Mouse (Mus musculus) forebrain, embryonic 15.5 days (tissue): ENCODE measurements around the gene Dspp. TPM values are rescaled to one million over a fixed set of nuclear protein-coding genes. Genes with fewer than 3 reads are reported as not detected.

Experiments used
- ATAC-seq: fragments of 200-750 bp; cut with Nextera tagmentation; replicated peaks from 2 replicates; pipeline ENCODE4 v1.8.0; 2017; ENCODE audit warnings: mild to moderate bottlenecking, moderate TSS enrichment, moderate library complexity
- H3K27ac ChIP-seq: fragments of 300-500 bp; sonication (generic); replicated peaks from 2 replicates; pipeline ENCODE4 v1.5.1; 2015; ENCODE audit warnings: mild to moderate bottlenecking, inconsistent platforms
- H3K27me3 ChIP-seq: fragments of 300-500 bp; sonication (generic); 2 replicates; pipeline ENCODE4 v1.6.1; 2015; ENCODE audit warnings: inconsistent platforms
- H3K36me3 ChIP-seq: fragments of 300-500 bp; sonication (generic); 2 replicates; pipeline ENCODE4 v1.6.1; 2015; ENCODE audit warnings: mild to moderate bottlenecking, inconsistent platforms
- H3K4me1 ChIP-seq: fragments of 300-500 bp; sonication (generic); 2 replicates; pipeline ENCODE4 v1.6.1; 2015; ENCODE audit warnings: inconsistent platforms
- H3K4me2 ChIP-seq: fragments of 300-500 bp; sonication (generic); replicated peaks from 2 replicates; pipeline ENCODE4 v1.6.1; 2015; ENCODE audit warnings: mild to moderate bottlenecking, inconsistent platforms
- H3K4me3 ChIP-seq: fragments of 300-500 bp; sonication (generic); 2 replicates; pipeline ENCODE4 v1.5.1; 2015; ENCODE audit warnings: mild to moderate bottlenecking, inconsistent platforms
- H3K9ac ChIP-seq: fragments of 300-500 bp; sonication (generic); replicated peaks from 2 replicates; pipeline ENCODE4 v1.6.1; 2015; ENCODE audit warnings: mild to moderate bottlenecking, inconsistent platforms
- H3K9me3 ChIP-seq: fragments of 300-500 bp; sonication (generic); 2 replicates; pipeline ENCODE4 v1.6.1; 2016; ENCODE audit warnings: inconsistent platforms
- WGBS: fragments of 180-500 bp; shearing (Covaris S2); methylation state at CpG from one replicate; pipeline ENCODE4 v1.1.7; 2015; ENCODE audit warnings: mixed read lengths; 5-methylcytosine and 5-hydroxymethylcytosine counted together
- polyA plus RNA-seq: library from polyadenylated mRNA; unstranded; fragments of >200 nt; fragmentation: Nextera tagmentation; extraction: Ambion mirVana; gene quantifications from 2 replicates; pipeline ENCODE4 v1.2.1, GENCODE M21; 2015

Dspp gene
- polyA plus RNA-seq, 1 experiment from 2014 or later, result 0.06 TPM

DNA sequence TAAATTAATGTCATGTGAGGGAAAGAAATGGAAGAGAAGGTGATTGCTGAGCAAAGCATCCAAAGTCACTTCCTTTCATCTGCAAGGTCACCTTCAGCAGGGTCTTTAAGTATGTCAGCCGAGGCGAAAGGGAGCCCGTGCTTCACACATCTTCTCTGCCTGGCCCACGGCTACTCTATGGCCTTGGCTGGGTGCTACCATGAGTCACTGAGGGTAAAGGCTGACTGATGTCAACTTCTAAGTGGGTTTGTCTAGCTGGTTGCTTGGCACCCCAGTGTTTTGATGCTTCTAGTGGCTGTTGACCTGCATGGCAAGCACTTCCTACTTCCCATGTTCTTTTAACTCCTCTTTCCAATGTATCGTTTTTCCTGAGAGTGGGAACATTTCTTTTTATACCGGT lies 20.3 kb upstream of the Dspp start:
- Histone ChIP-seq H3K9me3 (no peaks in the 10 kb centered on the region), H3K27me3 (no peaks in the 10 kb centered on the region), H3K36me3 (no peaks in the 10 kb centered on the region), H3K4me3 (no peak overlapping the region), H3K4me1 (no peaks in the 10 kb centered on the region), H3K9ac (no peak overlapping the region), H3K27ac (no peak overlapping the region), H3K4me2 (no peak overlapping the region)
- 93% methylated on average over 6 of the region's 6 CpGs for WGBS
- no peak for ATAC-seq

DNA sequence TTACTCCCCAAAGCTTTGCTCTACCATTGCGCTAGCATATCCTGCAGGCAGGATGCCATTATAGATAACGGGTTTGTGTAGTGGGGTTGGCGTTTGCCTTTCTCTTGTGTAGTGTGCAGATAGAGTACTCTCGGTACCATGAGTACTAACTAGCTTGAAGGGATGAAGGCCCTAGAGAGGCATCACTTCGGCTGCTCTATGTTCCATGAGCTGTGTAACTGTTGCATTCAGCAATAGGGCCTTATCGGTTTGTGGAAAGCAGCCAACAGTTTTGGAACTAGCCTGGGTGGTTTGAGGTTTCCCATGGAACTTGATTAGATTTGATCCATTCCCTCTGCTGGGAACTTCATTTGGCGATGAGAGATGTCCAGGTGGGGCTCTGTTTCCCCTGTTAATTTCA lies 12.8 kb upstream of the Dspp start:
- H3K27ac ChIP-seq, result no peak overlapping the region
- 91% methylated on average over 7 of the region's 7 CpGs for WGBS
- H3K27me3 ChIP-seq, result no peaks in the 10 kb centered on the region
- no peaks in the 10 kb centered on the region for H3K9me3 ChIP-seq
- no peak for ATAC-seq
- H3K4me3 ChIP-seq, result no peak overlapping the region
- H3K4me1 ChIP-seq, result no peaks in the 10 kb centered on the region
- no peak overlapping the region for H3K9ac ChIP-seq
- no peaks in the 10 kb centered on the region for H3K36me3 ChIP-seq
- H3K4me2 ChIP-seq, result no peak overlapping the region

DNA sequence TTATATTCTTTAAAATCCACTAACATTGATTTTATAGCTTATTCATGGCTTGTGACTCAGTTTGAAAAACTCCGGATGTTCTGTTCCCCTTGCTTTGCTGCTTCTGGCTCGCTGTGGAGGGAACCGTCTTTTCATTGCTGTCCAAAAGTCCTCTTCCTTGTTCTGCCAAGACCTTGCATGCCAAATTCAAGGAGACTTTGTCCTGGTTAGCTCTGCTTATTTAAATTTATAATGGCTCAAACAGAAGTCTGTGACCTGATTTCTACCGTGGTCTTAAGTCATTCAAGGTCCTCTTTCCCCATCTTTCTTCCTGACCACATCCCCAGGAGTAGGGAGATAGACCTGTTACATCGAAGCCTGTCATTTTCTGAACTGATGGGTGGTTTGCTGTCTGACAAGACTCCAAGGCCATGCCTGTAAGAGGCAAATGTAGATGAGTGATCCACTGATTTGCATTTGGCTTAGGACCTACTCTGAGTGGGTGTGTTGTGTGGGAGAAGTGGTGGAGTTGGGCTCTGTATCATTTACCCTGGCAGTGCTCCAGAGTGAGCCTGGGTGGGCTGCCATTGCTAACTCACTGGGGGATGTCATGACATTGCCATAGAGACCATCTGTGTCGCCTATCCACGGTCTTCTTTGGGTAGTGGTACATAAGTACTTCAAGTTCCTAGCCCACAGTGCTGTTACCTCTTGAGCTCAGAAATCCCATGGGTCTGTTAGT lies 12.0 kb upstream of the Dspp start:
- H3K36me3 ChIP-seq, result no peaks in the 10 kb centered on the region
- 75% methylated on average over 7 of the region's 7 CpGs for WGBS
- no peaks in the 10 kb centered on the region for H3K27me3 ChIP-seq
- no peak for ATAC-seq
- no peak overlapping the region for H3K9ac ChIP-seq
- H3K27ac ChIP-seq, result no peak overlapping the region
- no peak overlapping the region for H3K4me2 ChIP-seq
- H3K4me1 ChIP-seq, result no peaks in the 10 kb centered on the region
- H3K4me3 ChIP-seq, result no peak overlapping the region
- H3K9me3 ChIP-seq, result no peaks in the 10 kb centered on the region

DNA sequence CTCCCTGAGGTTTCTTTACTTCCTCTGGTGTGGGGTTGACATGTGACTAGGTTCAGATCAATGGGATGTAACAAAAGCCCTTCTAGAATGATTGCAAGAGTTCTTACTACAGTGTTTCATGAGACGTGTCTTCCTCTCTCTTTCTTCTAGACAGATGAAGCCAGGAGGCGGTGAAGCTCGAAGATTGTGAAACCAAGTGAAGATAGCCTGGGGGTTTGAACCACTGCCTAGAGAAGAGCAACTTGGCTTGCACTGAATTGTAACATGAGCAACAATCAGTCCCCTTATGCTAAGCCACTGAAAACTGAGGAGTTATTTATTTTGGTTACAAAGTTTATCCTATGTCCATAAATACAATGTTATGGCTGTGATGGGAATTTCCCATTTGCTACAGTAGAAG lies 9.9 kb upstream of the Dspp start:
- H3K27me3 ChIP-seq, result no peaks in the 10 kb centered on the region
- no peaks in the 10 kb centered on the region for H3K36me3 ChIP-seq
- no peak overlapping the region for H3K4me2 ChIP-seq
- H3K9me3 ChIP-seq, result no peaks in the 10 kb centered on the region
- no peaks in the 10 kb centered on the region for H3K4me1 ChIP-seq
- no peak overlapping the region for H3K4me3 ChIP-seq
- WGBS, result 69% methylated on average over 3 of the region's 3 CpGs
- ATAC-seq, result no peak
- H3K9ac ChIP-seq, result no peak overlapping the region
- no peak overlapping the region for H3K27ac ChIP-seq

DNA sequence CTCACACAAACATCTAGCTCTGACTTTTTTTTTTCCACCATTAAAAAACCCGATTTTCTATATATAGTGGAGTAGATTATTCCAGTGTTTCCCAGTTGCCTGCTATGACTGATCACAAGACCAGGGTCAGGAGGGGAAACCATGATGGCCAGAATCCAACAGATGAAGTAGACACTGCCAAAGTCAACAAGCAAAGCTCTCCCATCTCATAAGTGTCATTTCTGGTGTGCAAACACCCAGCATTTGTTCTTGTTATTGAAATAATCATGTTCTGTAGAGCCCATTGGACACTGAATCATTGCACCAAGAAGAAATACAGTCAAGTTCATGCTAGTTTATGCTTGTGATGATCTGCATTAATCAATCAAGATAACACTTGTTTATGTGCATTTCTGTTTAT lies 9.1 kb upstream of the Dspp start:
- Histone ChIP-seq H3K9ac (no peak overlapping the region), H3K4me3 (no peak overlapping the region), H3K27ac (no peak overlapping the region), H3K9me3 (no peaks in the 10 kb centered on the region), H3K27me3 (no peaks in the 10 kb centered on the region), H3K4me1 (no peaks in the 10 kb centered on the region), H3K36me3 (no peaks in the 10 kb centered on the region), H3K4me2 (no peak overlapping the region)
- WGBS, result 84% methylated on average over 1 of the region's 1 CpGs
- no peak for ATAC-seq

DNA sequence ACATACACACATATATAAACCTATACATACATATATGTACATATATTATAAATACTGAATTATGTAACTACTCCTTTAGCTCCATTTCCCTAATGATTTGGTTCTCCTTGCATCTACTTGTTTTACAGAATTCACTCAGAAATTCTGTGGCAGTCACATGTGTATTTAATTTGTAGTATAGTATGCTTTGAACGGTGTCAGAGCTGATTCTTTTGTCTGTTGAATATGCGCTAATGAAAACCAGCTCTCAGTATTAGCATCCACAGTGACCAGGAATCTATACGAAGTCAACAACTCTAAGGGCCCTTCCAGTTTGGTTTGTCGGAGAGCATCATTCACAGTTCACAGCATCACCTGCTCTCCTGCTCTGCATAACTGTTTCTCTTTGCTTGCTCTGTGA lies 7.0 kb upstream of the Dspp start:
- WGBS, result 77% methylated on average over 4 of the region's 4 CpGs
- Histone ChIP-seq H3K4me3 (no peak overlapping the region), H3K4me2 (no peak overlapping the region), H3K36me3 (no peaks in the 10 kb centered on the region), H3K9me3 (no peaks in the 10 kb centered on the region), H3K4me1 (no peaks in the 10 kb centered on the region), H3K9ac (no peak overlapping the region), H3K27me3 (no peaks in the 10 kb centered on the region), H3K27ac (no peak overlapping the region)
- no peak for ATAC-seq

DNA sequence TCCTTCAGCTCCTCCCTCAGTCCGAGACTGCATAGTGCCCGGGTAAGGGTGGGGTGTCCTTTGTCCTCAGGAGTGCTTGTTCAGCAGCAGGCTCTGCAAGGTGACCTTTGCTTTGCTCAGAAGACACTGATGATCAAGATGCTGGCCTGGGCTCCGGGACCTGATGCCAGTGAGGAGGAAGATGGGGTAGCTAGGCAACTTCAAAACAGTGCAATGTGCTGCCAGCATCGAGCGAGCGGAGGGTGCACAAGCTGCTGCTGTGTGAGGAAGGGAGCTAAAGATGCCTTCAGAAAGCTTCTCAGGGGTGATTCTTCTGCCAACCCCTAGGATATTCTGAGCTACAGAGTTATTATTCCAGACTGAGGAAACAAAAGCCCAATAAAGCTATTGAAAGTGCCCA lies 2.6 kb downstream of the Dspp start:
- Histone ChIP-seq H3K4me2 (no peak overlapping the region), H3K4me1 (no peaks in the 10 kb centered on the region)
- 68% methylated on average over 6 of the region's 6 CpGs for WGBS

DNA sequence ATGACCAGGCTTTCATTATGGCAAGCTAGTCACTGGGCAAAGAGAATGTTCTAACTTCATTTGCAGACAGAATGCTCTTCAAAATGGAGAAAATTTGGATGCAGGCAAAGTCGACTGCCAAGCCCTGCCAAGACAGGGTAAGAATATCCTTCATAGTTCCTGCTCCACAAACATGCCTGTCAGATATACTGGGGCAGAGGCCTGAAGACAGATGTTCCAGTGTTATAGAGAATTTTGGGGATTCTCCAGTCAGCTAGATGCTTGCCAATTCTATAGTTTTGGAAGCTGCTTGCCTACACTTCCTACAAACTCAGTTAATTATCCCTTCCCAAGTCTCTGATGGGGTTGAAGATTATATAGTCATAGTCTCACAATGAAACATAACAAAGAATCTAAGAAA lies 13.2 kb downstream of the Dspp start:
- 87% methylated on average over 1 of the region's 1 CpGs for WGBS
- H3K27me3 ChIP-seq, result no peaks in the 10 kb centered on the region
- ATAC-seq, result no peak
- no peak overlapping the region for H3K4me3 ChIP-seq
- no peak overlapping the region for H3K4me2 ChIP-seq
- no peaks in the 10 kb centered on the region for H3K4me1 ChIP-seq
- no peaks in the 10 kb centered on the region for H3K9me3 ChIP-seq
- no peak overlapping the region for H3K9ac ChIP-seq
- no peaks in the 10 kb centered on the region for H3K36me3 ChIP-seq
- H3K27ac ChIP-seq, result no peak overlapping the region

More for the DNA sequence above, 2.6 kb downstream of the Dspp start:
- H3K4me3 ChIP-seq, result no peak overlapping the region
- no peaks in the 10 kb centered on the region for H3K27me3 ChIP-seq
- no peak overlapping the region for H3K27ac ChIP-seq
- H3K9ac ChIP-seq, result no peak overlapping the region
- H3K9me3 ChIP-seq, result no peaks in the 10 kb centered on the region
- ATAC-seq, result no peak
- no peaks in the 10 kb centered on the region for H3K36me3 ChIP-seq

DNA sequence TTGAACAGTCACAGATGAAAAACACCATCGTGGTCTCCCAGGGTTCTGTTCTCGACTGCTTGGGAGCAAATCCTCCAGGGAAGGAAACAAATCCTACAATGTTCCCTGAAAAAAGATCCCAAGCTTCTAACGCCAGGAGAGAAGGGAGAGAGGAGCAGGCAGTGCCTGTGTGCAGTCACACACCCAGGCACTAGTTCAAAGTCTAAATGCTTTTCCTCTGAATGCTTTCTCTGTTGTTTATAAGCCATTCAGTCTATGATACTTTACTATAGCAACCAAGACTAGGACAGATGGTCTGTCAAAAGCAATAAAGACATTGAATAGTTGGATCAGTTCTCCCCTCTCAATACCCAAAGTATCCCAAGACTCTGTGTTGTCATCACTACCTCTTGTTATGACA lies 16.8 kb downstream of the Dspp start:
- Histone ChIP-seq H3K27me3 (no peaks in the 10 kb centered on the region), H3K4me3 (no peak overlapping the region), H3K4me1 (no peaks in the 10 kb centered on the region), H3K9ac (no peak overlapping the region), H3K27ac (no peak overlapping the region), H3K36me3 (no peaks in the 10 kb centered on the region), H3K9me3 (no peaks in the 10 kb centered on the region), H3K4me2 (no peak overlapping the region)
- ATAC-seq, result no peak
- 73% methylated on average over 3 of the region's 3 CpGs for WGBS

DNA sequence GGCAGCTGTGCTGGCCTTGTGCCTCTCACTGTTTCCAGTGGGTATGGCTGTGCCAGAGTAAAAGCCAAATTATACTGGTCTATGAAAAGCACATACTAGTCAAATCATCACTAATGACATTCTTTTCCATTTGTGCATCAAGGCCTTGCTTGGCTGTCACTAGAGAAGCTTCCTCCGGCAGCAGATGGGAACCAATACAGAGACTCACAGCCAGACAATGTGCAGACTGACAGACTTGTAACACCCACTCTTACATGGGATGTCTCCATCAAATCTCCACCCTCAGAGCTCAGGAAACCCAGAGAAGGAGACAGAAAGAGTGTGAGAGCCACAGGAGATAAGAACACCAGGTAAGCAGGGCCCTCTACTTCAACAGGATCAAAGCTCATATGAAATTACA lies 24.6 kb downstream of the Dspp start:
- no peak overlapping the region for H3K9ac ChIP-seq
- ATAC-seq, result no peak
- H3K27ac ChIP-seq, result no peak overlapping the region
- no peaks in the 10 kb centered on the region for H3K4me1 ChIP-seq
- 71% methylated on average over 1 of the region's 1 CpGs for WGBS
- H3K27me3 ChIP-seq, result no peaks in the 10 kb centered on the region
- H3K36me3 ChIP-seq, result no peaks in the 10 kb centered on the region
- no peaks in the 10 kb centered on the region for H3K9me3 ChIP-seq
- no peak overlapping the region for H3K4me3 ChIP-seq
- H3K4me2 ChIP-seq, result no peak overlapping the region

DNA sequence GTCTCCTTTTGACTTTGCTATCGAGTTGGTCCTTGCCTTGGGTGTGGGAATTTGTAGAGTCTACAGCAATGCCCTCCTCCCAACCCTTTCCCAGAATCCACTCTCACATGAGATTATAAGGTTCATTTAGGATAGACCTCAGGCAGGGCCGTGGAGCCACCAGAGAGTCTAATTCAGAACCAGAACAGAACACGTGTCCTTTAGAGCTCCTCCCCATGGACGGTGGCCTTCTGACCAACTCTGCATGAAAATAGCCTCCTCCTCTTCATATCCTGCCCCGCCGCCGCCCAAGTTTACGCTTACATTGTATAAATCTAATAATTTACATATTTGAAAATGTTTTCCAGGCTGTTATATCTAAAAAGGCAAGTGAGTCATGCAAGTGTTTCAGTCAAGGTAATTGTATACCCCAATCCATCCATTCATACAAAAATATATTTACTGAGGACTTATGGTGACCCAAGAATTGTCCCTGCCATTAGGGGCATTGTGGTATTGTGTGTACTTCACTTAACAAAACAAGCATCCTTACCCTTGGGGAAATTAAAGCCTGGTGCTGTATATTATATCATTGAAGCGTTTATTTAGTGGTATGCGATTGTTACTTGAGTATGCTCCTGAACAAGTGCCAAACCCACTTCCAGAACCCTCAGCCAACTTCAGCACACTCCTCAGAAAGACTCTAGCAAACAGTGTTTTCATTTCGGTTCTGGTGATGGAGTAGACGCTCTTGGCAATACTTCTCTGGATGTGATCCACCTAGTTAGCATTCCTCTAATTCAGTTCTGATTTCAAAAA lies 30.8 kb downstream of the Dspp start:
- H3K4me2 ChIP-seq, result no peak overlapping the region
- no peak overlapping the region for H3K9ac ChIP-seq
- no peaks in the 10 kb centered on the region for H3K27me3 ChIP-seq

DNA sequence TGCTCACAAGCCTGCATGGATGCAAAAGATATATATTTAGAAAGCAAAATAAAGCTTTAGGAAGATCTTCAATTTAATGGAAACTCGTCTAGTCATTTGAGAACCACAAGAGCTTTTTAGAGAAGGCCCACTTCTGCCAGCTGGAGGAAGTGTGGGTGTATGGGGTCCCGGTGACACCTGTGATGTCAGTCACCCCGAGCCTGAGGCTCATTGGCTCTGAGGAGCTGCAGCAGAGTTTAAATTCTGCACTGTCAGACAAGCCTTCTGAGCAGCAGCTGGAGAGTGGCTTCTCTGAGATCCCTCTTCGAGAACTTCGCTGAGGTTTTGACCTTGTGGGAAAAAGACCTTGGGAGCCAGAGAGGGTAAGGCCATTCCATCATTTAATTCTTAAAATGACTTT lies 31.8 kb downstream of the Dspp start, which contains the start of gene Dmp1:
Gene Dmp1 (plus strand): TSS at position 263 of the 400 bp plus-strand sequence.
- Histone ChIP-seq H3K4me2 (no peak within 1 kb of the TSS), H3K27ac (no peak within 1 kb of the TSS), H3K36me3 (no peaks in the 10 kb centered on the region), H3K9me3 (no peaks in the 10 kb centered on the region), H3K9ac (no peak within 1 kb of the TSS), H3K27me3 (no peaks in the 10 kb centered on the region), H3K4me3 (no peak within 1 kb of the TSS), H3K4me1 (no peaks in the 10 kb centered on the region)
- WGBS, result 79% methylated on average over 5 of the region's 5 CpGs
- ATAC-seq, result no peak

More for the DNA sequence above, 30.8 kb downstream of the Dspp start:
- Histone ChIP-seq H3K4me3 (no peak overlapping the region), H3K9me3 (no peaks in the 10 kb centered on the region), H3K4me1 (no peaks in the 10 kb centered on the region), H3K36me3 (no peaks in the 10 kb centered on the region), H3K27ac (no peak overlapping the region)
- no peak for ATAC-seq
- 87% methylated on average over 12 of the region's 12 CpGs for WGBS
